Mouse (Mus musculus): ENCODE data around the gene Kcnh8.

Gene Kcnh8

GRCm38 (mm10) chr17:52829678-52830077 is 227.2 kb downstream of the Kcnh8 start:
- no peak for DNase-seq (ENCODE audit: low spot score)

DNA sequence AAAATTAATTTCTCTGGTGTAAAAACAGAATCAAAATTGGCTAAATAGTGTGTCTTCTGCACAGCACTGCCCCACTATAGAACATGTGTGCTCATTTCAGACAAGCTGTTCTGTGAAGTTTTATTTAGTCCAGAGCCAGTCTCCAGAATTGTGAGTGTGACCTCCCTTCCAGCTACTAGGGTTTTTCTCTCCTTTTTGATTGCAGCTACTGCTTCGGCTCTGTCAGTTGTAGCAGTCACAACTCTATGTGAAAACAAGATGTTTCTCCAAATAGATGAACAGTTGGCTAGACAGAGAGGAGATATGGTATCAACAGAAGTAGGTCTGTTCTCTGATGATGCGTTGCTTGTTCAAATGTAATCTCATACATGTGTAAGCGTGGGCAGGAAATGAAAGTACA is 270.7 kb downstream of the Kcnh8 start:
- DNase-seq (ENCODE audit: low spot score): no peak

DNA sequence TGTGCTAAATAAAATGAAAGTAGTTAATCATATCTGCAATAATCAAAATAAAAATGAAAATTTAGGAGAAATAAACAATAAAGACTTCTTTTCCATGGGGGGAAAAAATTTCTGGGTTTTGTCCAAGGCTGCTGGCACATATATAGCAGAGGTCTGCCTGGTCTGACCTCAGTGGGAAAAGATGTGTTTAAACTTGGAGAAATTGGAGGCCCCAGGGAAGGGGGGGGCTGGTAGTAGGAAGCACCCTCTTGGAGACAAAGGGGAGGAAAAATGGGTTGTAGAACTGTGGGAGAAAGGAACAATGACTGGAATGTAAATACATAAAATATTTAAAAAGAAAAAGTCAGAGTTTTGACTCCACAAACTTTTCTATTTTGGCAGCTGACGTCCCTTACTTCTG is 276.5 kb downstream of the Kcnh8 start:
- DNase-seq (ENCODE audit: low spot score): no peak

DNA sequence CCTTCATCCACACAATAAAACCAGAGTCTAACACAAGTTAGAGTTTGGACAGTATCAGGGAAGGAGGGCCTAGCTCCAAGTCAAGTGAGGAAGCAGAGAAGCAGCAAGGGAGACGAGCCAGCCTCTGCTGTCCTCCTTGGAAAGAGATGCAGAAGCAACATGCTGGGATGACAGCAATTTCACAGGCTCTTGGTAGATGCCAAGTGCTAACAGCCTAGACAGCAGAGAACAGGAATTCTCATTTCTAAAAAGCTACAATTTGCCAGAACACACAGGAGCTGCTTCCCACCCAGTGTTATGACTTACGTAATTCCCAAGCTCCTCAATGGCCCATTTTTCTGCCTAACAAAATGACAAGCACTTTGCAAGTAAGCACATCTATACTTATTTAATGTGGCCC is 277.5 kb downstream of the Kcnh8 start:
- DNase-seq (ENCODE audit: low spot score): no peak

GRCm38 (mm10) chr17:52885210-52885609 is 282.7 kb downstream of the Kcnh8 start:
- no peak for DNase-seq (ENCODE audit: low spot score)

DNA sequence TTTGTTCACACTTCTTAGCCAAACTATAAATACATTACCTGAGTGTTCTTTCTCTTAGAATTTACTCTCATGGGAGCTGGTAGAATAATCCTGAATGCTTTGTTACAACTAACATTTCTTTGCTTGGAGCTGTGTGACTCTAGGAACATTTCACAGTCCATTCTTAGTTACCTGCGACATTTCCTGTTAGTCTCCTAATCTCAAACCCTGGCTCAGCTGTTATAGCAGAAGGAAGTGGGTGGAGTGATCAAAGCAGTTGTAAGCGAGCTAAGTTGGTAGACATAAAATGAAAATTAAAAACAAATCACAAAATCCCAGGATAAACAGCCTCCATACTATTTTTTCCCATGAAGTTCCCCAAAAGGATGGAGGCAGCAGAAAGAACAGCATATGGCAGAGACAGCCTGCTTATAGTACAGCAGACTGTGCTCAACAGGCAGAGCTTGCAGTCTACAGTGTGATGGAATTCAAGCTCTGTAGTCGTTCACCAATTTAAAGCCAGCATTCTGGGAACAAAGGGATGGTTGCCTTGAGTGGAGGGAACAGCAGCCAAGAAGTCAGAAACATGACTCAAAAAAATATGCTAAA is 318.1 kb downstream of the Kcnh8 start:
- no peak for DNase-seq (ENCODE audit: low spot score)

DNA sequence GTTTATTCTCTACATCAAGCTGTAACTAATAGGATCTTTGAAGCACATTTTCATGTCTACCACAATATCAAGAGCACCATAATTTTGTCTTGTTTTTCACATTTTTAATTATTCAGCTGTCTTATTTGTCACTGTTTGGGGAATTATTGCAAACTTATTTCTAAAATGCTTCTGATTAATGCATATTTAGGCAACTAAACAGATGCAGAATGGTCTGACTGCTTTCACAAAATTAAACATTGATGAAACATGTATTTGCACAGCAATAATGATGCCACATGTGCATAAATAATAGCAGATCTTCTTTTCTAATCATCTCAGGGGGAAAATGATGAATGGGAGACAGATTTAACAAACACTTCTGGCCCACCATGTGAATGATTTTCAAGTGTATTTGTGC is 341.5 kb downstream of the Kcnh8 start:
- no peak for DNase-seq (ENCODE audit: low spot score)

DNA sequence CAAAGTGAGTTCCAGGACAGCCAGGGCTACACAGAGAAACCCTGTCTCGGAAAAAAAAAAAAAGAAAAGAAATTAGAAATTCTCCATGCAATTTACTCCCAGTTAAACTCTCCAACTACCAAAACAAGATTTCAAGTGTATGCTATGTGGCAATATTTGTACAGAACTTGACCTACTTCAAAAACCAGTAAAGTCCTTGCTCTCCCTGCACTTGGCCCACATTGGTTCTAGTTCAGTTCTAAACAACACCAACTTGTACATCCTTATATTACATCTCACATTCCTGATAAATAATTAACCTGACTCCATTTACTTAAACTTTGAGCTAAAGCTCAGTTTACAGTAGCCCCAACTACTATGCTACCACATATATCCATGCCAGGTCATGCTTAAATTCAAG is 370.2 kb downstream of the Kcnh8 start:
- DNase-seq (ENCODE audit: low spot score): no peak

DNA sequence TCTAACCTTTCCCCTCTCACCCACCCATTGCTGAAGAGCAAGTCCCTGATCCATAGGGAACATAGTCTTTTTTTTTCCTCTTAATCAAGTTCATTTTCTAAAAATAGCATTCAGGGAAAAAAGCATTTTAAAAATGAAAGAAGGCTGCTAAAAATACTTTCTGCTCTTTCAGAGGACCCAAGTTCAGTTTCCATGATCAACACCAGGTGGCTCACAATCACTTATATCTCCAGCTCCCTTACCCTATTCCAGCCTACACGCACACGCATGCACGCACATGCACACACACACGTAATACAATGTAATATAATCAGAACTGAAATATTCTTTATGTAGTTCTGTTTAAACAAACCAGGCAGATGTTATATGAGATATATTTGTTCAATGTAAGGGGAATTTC is 378.4 kb downstream of the Kcnh8 start:
- DNase-seq (ENCODE audit: low spot score): no peak
